Mouse (Mus musculus) heart, postnatal 0 days (tissue): ENCODE results near the gene Ppme1.

Source experiments
- CTCF ChIP-seq: IDR thresholded peaks from 2 replicates; pipeline ENCODE4 v1.5.1; 2016; ENCODE audit warnings: antibody characterized with exemption, control low read depth, low read depth
- EP300 ChIP-seq: IDR thresholded peaks from 2 replicates; pipeline ENCODE4 v1.6.1; 2016; ENCODE audit warnings: antibody characterized with exemption, low read depth

DNA sequence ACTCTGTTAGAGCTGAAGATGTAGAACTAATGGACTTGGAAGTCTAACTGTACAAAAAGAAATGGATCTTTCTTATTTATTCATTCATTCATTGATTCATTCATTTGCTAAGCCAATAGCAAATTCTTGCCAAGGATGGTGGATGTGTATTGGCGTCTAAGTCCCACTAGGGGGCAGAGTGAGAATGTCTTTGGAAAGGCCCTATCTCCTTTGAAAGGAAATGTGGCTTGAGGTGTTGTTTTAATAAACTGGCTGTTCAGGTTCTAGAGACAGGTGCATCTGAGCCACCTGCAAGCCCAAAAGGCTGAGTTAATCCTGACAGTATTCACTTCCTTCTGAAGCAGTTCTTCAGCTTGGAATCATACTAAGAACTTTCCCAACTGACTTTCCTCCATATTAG lies 92.3 kb downstream of the Ppme1 start:
- peak; percentile 91 for TF ChIP-seq CTCF
- no peak for TF ChIP-seq EP300
